Mouse (Mus musculus): Measurements from ENCODE around the gene Gm17617. TPM values are rescaled to one million over a fixed set of nuclear protein-coding genes. Genes with fewer than 3 reads are reported as not detected.

The Gm17617 gene
- total RNA-seq (2021) (not detected), polyA plus RNA-seq (2012; rRNA removed) (not detected in 2 replicates)
- long read RNA-seq = 0 reads

DNA sequence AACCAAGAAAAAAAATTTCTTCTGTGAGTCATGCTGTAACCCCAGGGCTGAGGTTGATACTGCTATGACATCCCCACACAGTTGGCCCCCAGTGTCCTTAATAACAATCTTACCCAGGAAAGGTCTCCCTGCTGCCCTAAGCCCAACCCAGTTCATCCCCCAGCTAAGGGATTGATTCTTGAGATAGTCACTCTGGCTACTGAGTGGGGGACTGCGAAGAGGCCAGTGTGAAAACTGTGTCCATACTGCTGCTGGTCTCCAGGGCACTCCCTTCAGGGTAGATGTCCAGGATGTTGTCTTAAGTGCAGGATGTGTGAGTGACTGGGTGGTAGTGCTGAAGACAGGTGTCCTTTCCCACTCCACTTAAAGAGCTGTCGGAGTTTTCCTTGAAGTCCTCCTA is at the start of gene Gm17617:
Gene Gm17617 (minus strand): TSS at position 101 of the 400 bp plus-strand sequence.
- no peak for DNase-seq

DNA sequence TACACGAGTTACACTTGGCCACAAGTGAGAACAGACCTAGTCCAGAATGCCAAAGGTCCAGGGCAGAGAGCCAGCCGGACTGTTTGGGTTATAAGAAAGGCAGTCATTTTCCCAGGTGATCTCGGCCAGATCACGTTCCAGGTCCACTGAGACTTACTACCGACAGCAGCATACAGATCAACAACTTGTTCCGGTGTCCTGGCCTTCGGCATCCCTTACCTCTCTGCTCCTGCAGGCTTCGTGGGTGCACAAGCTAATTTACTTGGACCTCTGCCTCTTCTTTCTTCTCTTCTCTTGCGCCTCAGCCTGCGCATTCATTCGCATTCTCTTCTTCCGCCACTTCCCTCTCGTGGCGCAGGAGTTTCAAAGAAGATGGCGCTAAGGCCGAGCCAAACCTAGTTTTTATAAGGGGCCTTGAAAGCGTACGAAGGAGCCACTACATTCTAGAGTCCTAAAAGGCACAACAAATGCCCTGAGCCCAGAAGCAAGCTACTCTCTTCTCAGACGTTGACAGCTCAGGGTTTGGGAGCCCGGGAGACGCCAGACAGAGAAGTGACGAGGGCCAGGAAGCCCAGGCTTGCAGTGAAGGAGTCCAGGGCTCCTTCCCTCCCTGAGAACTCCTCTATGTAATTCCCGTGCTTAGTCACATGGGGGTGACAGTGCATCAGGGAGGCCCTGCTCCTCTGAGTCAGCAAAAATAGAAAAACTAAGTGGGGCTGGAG is 49.0 kb upstream of the Gm17617 start:
- peak; percentile 91 for DNase-seq

GRCm38 (mm10) chr13:55181786-55182172 is 48.4 kb upstream of the Gm17617 start:
- DNase-seq = no peak

GRCm38 (mm10) chr13:55179591-55179990 is 46.2 kb upstream of the Gm17617 start:
- no peak for DNase-seq

DNA sequence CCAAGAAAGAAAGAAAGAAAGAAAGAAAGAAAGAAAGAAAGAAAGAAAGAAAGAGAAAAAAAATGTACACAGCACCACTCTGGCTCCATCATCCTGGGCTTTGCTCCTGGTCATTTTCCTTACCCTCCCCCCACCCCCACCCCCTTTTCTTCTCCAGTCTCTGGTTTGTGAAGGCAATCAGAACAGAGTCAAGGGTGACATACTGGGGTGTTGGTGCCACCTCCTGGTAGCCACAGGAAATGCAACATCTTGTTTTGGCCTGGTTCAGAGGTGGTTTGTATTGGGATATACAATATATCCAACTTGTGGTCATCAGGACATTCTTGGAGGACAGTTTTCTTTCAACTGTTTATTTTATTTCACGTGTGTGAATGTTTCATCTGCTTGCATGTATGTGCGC is 45.2 kb upstream of the Gm17617 start:
- peak; percentile 82 for DNase-seq

GRCm38 (mm10) chr13:55177903-55178496 is 44.7 kb upstream of the Gm17617 start:
- DNase-seq = peak; percentile 31

DNA sequence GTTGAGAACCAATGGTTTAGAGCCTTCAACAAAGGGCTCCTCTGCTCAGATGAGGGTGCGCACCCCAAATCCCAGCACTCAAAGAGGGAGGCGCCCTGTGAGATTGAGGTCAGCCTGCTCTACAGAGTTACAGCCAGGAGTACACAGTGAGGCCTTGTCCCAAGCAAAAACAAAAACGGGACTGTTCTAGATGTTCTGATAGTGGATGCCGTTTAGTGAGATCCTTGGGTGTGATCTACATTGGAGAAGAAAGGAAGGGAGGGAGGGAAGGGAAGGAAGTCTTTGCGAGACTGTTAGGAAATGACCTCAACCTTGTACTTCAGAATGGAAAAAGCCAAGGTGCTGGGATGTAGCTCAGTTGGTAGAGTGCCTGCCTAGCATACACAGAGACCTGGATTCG is 42.9 kb upstream of the Gm17617 start:
- DNase-seq = no peak

- no peak for DNase-seq
These were observed 41.0 kb upstream of the Gm17617 start for GRCm38 (mm10) chr13:55174347-55174746.

GRCm38 (mm10) chr13:55172336-55172770 is 39.0 kb upstream of the Gm17617 start:
- DNase-seq = peak; percentile 75

DNA sequence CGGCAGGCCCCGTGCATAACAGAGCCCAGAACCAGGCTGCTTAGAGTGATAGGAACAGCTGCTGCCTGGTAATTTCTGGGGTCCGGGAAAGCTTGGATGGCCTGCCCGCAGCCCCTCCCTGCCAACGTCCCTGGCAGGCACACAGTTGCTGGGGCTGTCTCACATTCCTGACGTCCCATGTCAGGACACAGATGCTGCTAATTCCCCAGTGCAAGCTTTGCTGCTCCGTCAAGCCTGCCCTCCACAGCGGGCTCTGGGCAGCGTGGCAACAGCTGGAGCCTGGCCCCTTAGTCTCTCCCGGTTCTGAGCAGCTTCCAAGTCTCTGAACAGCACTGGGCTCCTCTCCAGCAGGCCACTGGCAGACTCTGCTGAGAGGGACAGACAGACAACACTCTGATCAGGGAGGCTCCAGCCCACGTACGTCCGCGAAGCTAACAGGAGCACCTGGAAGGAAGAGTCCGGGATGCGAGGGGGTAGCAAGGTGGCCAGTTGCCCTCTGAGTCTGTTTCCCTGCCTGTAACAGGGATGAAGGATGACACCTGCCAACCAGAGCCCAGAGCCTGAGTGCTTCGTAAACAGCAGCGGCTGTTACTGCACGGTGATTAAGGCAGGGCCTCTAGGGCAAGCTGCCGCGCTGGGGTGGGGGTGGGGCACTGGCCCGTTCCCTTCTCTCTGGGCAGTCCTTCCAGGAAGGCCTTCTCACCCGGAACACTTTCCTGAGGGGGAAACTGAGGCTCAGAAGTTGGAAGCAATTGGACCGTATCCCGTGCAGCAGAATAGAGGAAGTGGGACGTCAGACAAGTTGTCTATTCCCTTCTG is 38.4 kb upstream of the Gm17617 start:
- DNase-seq = peak; percentile 78

DNA sequence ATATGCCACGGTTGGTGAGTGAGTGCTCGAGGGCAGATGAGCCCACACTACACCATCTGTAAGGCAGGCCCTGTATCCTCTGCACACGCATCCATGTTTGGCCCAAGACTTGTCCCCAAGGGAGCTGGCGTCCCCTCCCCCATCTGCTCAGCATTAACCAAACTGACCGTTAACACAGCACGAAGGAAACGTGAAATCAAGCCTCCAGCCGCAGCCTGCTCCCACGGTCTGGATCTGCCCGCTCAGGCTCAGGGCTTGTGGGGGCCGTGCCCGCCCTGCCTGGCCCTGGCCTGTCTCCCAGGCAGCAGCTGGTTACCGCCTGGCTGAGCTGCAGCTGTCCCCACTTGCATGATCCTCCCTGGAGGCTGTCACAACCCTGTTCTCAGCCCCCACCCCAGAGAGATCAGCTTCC is 35.6 kb upstream of the Gm17617 start:
- DNase-seq = peak; percentile 35

- DNase-seq = no peak
These were observed 34.9 kb upstream of the Gm17617 start for GRCm38 (mm10) chr13:55168255-55168654.

DNA sequence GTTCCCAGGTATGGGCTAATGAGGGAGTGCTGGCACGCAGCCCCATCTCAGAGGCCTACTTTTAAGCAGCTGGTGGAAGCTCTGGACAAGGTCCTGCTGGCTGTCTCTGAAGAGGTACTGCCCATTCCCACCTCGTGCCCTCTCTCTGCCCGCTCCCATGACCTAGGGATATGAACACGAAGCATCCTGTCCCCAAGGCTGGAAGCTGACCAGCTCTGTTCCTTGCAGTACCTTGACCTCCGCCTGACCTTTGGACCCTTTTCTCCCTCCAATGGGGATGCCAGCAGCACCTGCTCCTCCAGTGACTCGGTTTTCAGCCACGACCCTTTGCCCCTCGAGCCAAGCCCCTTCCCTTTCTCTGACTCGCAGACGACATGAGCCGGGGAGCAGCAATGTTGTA is 34.5 kb upstream of the Gm17617 start:
- no peak for DNase-seq

GRCm38 (mm10) chr13:55166806-55167725 is 33.7 kb upstream of the Gm17617 start:
- no peak for DNase-seq

DNA sequence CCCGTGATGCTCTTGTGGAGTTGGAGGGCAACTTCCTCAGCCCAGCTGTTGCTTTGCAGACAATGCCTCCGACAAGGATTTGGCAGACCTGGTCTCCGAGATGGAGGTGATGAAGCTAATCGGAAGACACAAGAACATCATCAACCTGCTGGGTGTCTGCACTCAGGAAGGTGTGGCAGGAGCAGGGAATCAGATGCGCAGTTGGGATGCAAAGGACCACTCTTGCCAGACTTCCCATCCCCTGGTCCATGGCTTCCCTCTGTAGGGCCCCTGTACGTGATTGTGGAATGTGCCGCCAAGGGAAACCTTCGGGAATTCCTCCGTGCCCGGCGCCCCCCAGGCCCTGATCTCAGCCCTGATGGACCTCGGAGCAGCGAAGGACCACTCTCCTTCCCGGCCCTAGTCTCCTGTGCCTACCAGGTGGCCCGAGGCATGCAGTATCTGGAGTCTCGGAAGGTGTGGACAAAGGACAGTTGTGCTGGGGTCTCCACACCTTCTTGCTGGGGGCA is 32.5 kb upstream of the Gm17617 start:
- DNase-seq = no peak

- no peak for DNase-seq
These were observed 30.2 kb upstream of the Gm17617 start for GRCm38 (mm10) chr13:55163553-55163952.

- no peak for DNase-seq
These were observed 29.0 kb upstream of the Gm17617 start for GRCm38 (mm10) chr13:55162365-55162764.

GRCm38 (mm10) chr13:55153951-55154350 is 20.6 kb upstream of the Gm17617 start:
- DNase-seq = peak; percentile 39

DNA sequence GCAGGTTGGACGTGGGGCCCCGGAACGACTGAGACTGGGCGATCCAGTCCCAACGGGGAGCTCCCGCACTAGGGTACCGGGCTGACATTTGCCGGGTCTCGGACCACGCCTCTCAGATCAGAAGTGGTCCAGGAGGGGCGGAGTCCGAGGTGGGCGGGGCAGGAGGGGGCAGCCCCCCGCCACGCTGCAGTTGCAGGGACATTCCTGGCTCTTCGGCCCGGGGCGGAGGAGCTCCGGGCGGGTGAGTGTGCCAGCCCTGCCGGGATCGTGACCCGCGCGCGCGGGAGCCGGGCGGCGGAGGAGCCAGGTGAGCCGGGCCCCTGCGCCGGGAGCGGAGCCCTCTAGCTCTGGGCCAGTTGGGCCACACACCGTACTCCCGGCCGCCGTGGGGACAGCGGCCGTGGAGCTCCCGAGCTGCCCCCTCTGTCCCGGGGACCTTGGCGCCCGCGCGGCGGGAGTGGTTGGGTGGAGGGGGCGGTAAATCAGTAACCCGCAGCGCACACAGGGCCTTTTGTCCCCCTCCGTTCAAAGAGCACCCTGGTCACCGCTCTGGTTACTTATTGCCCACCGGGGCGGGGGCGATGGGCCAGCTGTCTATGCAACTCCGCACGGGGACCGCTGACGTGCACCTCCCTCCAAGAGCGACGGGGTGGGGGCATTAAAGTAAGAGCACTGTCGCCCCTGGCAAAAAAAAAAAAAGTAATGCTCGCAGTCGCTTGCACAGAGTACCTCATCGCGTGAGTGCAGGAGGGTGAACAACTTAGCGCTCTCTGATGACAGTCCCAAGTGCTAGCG is 19.5 kb upstream of the Gm17617 start, which contains the start of gene Fgfr4:
Gene Fgfr4 (plus strand): TSS at position 20 of the 795 bp plus-strand sequence.
- peak; percentile 92 for DNase-seq

DNA sequence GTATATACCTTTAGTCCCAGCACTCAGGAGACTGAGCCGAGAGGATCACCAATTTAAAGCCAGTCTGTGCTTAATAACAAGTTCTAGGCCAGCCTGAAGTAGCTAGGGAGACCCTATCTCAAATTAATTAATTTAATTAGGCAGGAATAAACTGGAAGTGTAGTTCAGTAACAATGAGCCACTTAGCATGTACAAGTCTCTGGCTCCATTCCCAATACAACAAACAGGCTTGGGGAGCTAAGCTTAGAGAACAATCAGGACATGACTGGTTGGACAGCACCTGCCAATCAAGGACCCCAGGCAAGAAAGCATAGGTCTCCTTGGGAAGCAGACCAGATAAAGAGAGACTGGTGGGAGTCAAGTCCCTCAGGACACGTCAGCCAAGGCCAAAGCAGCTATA is 6.9 kb upstream of the Gm17617 start:
- DNase-seq = no peak

- peak; percentile 47 for DNase-seq
These were observed 2.0 kb upstream of the Gm17617 start for GRCm38 (mm10) chr13:55135382-55135781.
